Mouse (Mus musculus) forebrain, embryonic 14.5 days (tissue): Measurements from ENCODE around the gene Ano4. TPM values are rescaled to one million over a fixed set of nuclear protein-coding genes. Genes with fewer than 3 reads are reported as not detected.

Experiments used
- ATAC-seq: fragments of 200-750 bp; cut with Nextera tagmentation; 2 replicates; pipeline ENCODE4 v1.8.0; 2017; ENCODE audit warnings: mild to moderate bottlenecking, moderate library complexity
- DNase-seq: peaks from one replicate; pipeline ENCODE4 v3.0.0-alpha.2; 2015; ENCODE audit warnings: low spot score
- H3K27ac ChIP-seq: fragments of 300-500 bp; sonication (generic); 2 replicates; pipeline ENCODE4 v1.5.1; 2014; ENCODE audit warnings: low read depth, mild to moderate bottlenecking, control low read depth, low read length, moderate library complexity
- H3K27me3 ChIP-seq: fragments of 300-500 bp; sonication (generic); replicated peaks from 2 replicates; pipeline ENCODE4 v1.6.1; 2014; ENCODE audit warnings: low read length, control low read depth, mixed read lengths; ENCODE audit not compliant: control insufficient read depth, insufficient read depth
- H3K36me3 ChIP-seq: fragments of 300-500 bp; sonication (generic); 2 replicates; pipeline ENCODE4 v1.6.1; 2014; ENCODE audit warnings: low read length, control low read depth; ENCODE audit not compliant: control insufficient read depth, insufficient read depth
- H3K4me1 ChIP-seq: fragments of 300-500 bp; sonication (generic); 2 replicates; pipeline ENCODE4 v1.6.1; 2014; ENCODE audit warnings: antibody characterized with exemption, low read length, control low read depth; ENCODE audit not compliant: control insufficient read depth, insufficient read depth
- H3K4me2 ChIP-seq: fragments of 300-500 bp; sonication (generic); 2 replicates; pipeline ENCODE4 v1.6.1; 2014; ENCODE audit warnings: mild to moderate bottlenecking, control low read depth, low read length
- H3K4me3 ChIP-seq: fragments of 300-500 bp; sonication (generic); 2 replicates; pipeline ENCODE4 v1.5.1; 2014; ENCODE audit warnings: low read depth, low read length, control low read depth
- H3K9ac ChIP-seq: fragments of 300-500 bp; sonication (generic); 2 replicates; pipeline ENCODE4 v1.6.1; 2014; ENCODE audit warnings: mild to moderate bottlenecking, low read length, control low read depth, moderate library complexity
- H3K9me3 ChIP-seq: fragments of 300-500 bp; sonication (generic); replicated peaks from 2 replicates; pipeline ENCODE4 v1.6.1; 2016; ENCODE audit warnings: low read length, control low read depth, mixed read lengths; ENCODE audit not compliant: control insufficient read depth
- WGBS: fragments of 180-500 bp; shearing (Covaris S2); extraction: QIAGEN DNeasy Blood & Tissue Kit; methylation state at CpG from one replicate; pipeline ENCODE4 v1.1.7; 2014; 5-methylcytosine and 5-hydroxymethylcytosine counted together
- polyA plus RNA-seq: library from polyadenylated mRNA; unstranded; fragments of >200 nt; fragmentation: Nextera tagmentation; extraction: Ambion mirVana; gene quantifications from 2 replicates; pipeline ENCODE4 v1.2.1, GENCODE M21; 2014

Gene Ano4
- polyA plus RNA-seq, 1 experiment from 2014 or later: 4.7 TPM

DNA sequence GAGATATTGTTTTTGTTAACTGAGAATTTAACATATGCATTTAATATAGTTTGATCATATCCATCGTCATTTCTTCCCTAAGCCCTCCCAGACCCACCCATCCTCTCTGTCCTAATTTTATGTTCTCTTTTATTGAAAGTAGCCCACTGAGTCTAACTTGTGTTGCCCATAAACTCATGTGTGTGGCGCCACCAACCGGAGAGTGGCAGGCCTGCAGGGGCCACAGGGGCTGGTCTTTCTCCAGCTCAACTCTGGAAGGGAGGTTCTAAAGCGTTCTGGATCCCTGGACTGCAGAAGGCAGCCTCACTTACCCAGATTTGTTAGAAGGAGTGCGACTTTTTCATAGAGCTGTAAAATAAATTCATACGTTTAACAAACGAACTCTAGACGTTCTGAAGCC lies 361.1 kb downstream of the Ano4 start:
- no peak overlapping the region for H3K4me3 ChIP-seq
- no peak overlapping the region for H3K4me2 ChIP-seq
- no peak overlapping the region for H3K9ac ChIP-seq
- H3K27ac ChIP-seq: no peak overlapping the region
- 24% methylated on average over 8 of the region's 8 CpGs for WGBS
- no peaks in the 10 kb centered on the region for H3K36me3 ChIP-seq
- no peaks in the 10 kb centered on the region for H3K4me1 ChIP-seq
- DNase-seq (peak; percentile 3), ATAC-seq (no peak)
- no peaks in the 10 kb centered on the region for H3K27me3 ChIP-seq
- H3K9me3 ChIP-seq: no peaks in the 10 kb centered on the region

DNA sequence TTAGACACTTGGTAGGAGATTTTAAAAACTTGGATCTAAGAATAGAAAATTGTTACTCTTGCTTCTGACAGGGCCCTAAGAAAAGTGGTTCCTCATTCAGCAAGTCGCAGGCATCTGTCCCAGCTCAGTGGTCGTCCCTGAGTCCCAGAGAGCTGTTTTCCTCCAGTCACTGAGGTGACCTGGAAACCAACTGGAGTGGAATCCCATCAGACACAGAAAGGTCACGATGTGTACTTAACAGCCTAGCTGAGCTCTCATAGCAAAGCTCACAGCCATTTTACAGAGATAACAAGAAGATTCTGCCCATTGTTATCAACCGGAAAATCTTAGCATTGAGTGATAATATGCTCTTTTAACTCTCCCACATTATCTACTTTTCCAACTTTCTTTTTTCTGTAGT lies 365.1 kb downstream of the Ano4 start:
- H3K27me3 ChIP-seq: no peaks in the 10 kb centered on the region
- DNase-seq (no peak), ATAC-seq (no peak)
- H3K36me3 ChIP-seq: no peaks in the 10 kb centered on the region
- no peak overlapping the region for H3K4me2 ChIP-seq
- 90% methylated on average over 4 of the region's 4 CpGs for WGBS
- no peaks in the 10 kb centered on the region for H3K4me1 ChIP-seq
- H3K9ac ChIP-seq: no peak overlapping the region
- no peak overlapping the region for H3K4me3 ChIP-seq
- H3K27ac ChIP-seq: no peak overlapping the region
- no peaks in the 10 kb centered on the region for H3K9me3 ChIP-seq

- Histone ChIP-seq H3K9me3 (no peaks in the 10 kb centered on the region), H3K4me1 (no peaks in the 10 kb centered on the region), H3K9ac (no peak overlapping the region), H3K4me2 (no peak overlapping the region), H3K27ac (no peak overlapping the region), H3K27me3 (no peaks in the 10 kb centered on the region), H3K4me3 (no peak overlapping the region), H3K36me3 (no peaks in the 10 kb centered on the region)
- WGBS: 79% methylated on average over 6 of the region's 6 CpGs
- no peak for DNase-seq
- no peak for ATAC-seq
Measured at GRCm38 (mm10) chr10:88978932-88979331, 365.6 kb downstream of the Ano4 start.

DNA sequence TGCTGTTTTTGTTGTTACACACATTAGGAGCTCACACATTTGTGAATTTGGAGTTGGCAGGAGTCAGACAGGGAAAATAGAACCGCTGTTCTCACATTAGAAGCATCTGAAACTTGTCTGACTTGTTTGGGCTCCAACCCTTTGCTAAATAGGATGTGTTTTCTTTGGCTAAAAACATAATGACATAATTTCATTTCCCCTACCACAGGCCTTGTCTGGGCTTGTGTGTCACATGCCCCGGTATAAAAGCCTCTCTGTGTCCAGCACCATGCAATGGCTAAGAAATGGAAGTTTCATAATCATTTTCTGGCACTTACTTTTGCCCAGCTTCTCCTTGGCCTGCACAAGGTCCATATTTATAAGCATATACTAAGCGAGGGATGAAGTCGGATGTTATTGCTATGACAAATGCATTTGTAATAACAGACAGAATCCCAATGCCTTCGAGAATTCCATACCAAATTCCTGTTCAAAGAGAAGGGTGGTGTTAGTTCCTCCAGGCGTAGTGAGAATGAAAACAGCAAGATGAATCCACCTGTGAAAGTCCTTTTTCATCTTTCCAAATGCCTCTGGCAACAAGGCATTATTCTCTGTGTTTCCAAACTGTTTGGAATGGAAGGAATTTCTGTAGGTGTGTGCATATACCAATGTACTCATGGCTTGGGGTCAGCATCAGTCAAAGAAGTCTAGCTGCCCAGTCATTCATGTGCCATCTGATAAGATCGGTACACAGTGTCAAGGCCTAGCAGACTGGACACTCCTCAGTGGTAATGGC lies 373.4 kb downstream of the Ano4 start:
- Histone ChIP-seq H3K9me3 (no peaks in the 10 kb centered on the region), H3K36me3 (no peaks in the 10 kb centered on the region), H3K27me3 (no peaks in the 10 kb centered on the region), H3K9ac (no peak overlapping the region), H3K4me1 (no peaks in the 10 kb centered on the region), H3K27ac (no peak overlapping the region), H3K4me2 (no peak overlapping the region), H3K4me3 (no peak overlapping the region)
- DNase-seq (no peak), ATAC-seq (no peak)
- 86% methylated on average over 7 of the region's 7 CpGs for WGBS

DNA sequence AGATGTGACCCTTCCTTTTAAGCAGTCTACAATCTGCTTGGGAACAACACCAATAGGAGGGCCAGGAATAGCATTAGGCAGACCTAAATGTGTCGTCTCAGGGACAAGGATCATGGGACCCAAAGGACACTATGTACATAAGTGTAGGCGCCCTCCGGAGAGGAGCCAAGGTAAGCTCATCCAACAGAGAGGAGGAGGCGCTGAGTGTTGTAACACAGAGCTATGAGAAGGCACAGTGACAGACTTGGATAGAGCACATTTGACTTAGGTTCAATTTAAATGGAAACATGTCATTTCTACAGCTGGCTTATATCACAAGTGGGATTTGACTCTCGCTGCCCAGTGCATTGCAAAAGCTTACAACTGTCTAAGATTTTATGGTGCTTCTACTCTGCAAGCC lies 376.0 kb downstream of the Ano4 start:
- Histone ChIP-seq H3K4me1 (no peaks in the 10 kb centered on the region), H3K9me3 (no peaks in the 10 kb centered on the region), H3K27me3 (no peaks in the 10 kb centered on the region), H3K4me3 (no peak overlapping the region), H3K36me3 (no peaks in the 10 kb centered on the region), H3K27ac (no peak overlapping the region), H3K4me2 (no peak overlapping the region), H3K9ac (no peak overlapping the region)
- 91% methylated on average over 5 of the region's 5 CpGs for WGBS
- DNase-seq (no peak), ATAC-seq (no peak)

DNA sequence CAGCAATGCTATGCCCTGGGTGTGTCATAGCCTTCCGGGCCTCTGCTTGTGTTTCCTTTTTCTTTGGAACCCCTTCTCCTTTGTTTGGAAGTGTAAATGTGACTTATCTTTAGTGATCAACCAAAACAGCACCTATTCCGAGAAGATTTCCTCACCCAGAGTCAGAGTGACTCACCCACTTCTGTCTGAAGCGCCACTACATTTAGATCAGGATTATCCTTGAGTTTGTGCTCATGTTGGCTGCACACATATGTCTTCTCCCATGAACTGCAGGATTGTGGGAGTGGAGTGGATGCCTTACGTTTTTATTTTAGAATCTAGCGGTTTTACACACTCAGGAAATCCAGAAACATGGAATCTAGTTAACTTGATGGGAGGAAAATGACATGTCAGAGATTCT lies 383.8 kb downstream of the Ano4 start:
- Histone ChIP-seq H3K27me3 (no peaks in the 10 kb centered on the region), H3K36me3 (no peaks in the 10 kb centered on the region), H3K4me3 (no peak overlapping the region), H3K4me2 (no peak overlapping the region), H3K4me1 (no peaks in the 10 kb centered on the region), H3K9ac (no peak overlapping the region), H3K27ac (no peak overlapping the region), H3K9me3 (no peaks in the 10 kb centered on the region)
- ATAC-seq: no peak
- DNase-seq: no peak
- 77% methylated on average over 5 of the region's 5 CpGs for WGBS

- no peak for ATAC-seq
- Histone ChIP-seq H3K4me2 (no peak overlapping the region), H3K27me3 (no peaks in the 10 kb centered on the region), H3K9ac (no peak overlapping the region), H3K4me3 (no peak overlapping the region), H3K4me1 (no peaks in the 10 kb centered on the region), H3K27ac (no peak overlapping the region), H3K36me3 (no peaks in the 10 kb centered on the region), H3K9me3 (no peaks in the 10 kb centered on the region)
- DNase-seq: no peak
- 82% methylated on average over 4 of the region's 4 CpGs for WGBS
Measured at GRCm38 (mm10) chr10:88950297-88950653, 394.3 kb downstream of the Ano4 start.

DNA sequence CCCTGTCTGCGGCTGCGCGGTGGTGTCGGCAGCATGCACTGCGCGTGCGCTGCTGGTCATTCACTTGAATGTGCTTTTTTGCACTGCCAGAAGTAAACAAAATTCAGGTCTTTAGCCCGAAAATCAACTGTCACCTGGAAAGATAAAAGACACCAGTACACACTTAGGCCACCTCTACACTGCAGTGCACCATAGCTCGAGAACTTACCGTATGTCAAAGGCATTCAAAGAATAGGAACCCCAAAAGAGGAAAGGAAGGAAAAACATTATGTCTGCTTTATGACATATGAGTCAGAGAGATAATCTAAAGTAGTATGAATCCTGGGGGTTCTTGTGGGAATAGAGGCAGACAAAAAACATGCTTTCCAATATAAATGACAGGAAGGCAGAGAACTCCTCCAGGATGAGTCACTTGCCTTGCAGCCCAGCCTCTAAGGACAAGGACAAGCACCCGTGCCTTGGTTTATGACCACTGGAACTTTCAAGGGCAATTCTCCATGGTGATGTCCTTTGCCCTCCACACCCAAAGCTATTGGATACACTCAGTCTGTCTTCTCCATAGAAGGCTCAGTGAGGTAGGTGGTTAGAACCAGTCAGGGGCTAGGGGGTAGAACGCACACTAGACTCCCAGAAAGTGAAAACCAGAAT lies 394.8 kb downstream of the Ano4 start:
- H3K9me3 ChIP-seq: no peaks in the 10 kb centered on the region
- H3K36me3 ChIP-seq: no peaks in the 10 kb centered on the region
- ATAC-seq: no peak
- 96% methylated on average over 12 of the region's 12 CpGs for WGBS
- H3K9ac ChIP-seq: no peak overlapping the region
- H3K27me3 ChIP-seq: no peaks in the 10 kb centered on the region
- H3K4me2 ChIP-seq: no peak overlapping the region
- H3K4me3 ChIP-seq: no peak overlapping the region
- no peaks in the 10 kb centered on the region for H3K4me1 ChIP-seq
- no peak overlapping the region for H3K27ac ChIP-seq
- no peak for DNase-seq
